Mouse (Mus musculus) skeletal muscle tissue, postnatal 0 days (tissue): ENCODE measurements around the gene Rps4x. TPM values are rescaled to one million over a fixed set of nuclear protein-coding genes. Genes with fewer than 3 reads are reported as not detected.

Source experiments
- polyA plus RNA-seq: library from polyadenylated mRNA; unstranded; fragments of >200 nt; fragmentation: Nextera tagmentation; extraction: Ambion mirVana; gene quantifications from 2 replicates; pipeline ENCODE4 v1.2.1, GENCODE M21; 2015

Gene Rps4x
- 433 and 505 TPM in 2 replicates for polyA plus RNA-seq

DNA sequence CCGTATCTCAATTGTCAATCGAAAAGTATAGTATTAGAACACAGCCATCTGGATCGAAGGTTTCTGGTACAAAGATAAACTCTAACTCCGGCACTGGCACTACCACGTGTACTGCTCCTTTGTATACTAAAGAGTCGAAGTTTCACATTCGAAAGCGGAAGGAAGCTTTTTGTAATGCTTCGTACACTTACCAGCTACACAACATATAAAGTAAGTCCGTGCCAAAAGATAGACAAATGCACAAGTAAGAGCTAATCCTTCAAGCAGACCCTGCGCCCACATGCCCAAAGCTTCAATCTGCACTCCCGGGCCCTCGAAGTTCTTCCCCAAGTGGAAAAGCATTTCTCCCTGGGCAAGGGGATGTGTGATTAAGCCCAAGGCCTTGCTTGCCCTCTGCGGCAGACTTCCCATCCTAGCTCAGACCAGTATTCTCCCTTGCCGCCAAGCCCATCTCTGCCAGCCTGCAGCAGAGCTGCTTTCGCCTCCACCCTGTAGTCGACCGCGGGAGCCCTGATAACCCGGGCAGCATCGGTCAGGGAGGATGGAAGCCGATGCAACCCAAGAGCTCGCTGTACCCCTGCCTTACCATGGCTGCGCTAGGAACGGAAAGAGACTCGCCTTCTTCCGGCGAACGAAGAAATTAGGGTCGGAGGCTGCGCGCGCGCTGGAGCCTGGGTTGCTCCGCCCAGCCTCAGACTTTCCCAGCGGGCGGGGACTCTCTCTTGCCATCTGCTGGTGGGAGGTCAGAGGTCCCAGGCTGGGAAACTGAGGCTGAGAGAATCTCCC is at the start of gene Rps4x:
Gene Rps4x, minus strand, starts transcription at position 683 of the 786 bp plus-strand sequence.

DNA sequence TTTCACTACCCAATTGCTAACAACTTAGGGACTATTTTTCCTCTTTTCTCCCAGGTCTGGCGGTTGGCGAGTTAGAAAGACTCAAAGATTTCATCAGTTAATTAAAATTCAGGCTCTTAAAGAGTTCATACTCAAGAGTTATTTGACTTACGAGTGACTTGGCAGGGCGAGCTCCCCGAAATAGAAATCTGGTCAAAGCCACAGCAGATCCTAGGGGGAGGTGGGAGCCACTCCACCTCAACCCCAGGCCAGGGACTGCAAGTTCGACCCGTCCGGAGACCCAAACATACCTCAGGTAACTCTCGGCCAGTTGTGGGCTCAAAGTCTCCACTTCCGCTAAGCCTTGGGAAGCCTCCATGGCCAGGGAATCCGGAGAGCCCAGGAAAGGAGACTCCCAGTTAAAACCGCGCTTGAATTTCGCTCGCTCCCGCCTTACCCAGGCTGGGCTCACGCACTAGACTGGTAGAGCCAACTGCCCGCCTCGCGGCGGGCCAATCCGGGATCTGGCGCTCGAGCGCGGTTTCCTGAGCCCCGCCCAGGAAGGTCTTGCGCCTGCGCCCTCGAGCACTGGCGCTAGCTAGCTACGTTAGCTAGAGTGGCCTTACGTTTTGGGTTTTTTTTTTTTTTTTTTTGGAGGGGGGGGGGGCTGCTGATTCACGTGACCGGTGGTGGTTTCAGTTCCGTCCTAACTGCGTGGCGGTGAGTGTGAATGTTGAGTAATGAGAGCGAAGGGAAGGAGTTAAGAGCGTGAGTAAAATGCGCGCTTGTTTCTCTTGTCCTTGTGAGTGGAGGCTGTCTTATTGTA is 32.4 kb downstream of the Rps4x start, which contains the start of gene Ercc6l:
Gene Ercc6l, minus strand, starts transcription at position 474 of the 805 bp plus-strand sequence.

Other genes starting within 250 kb of the Rps4x start
- 0.32 and 0.67 TPM in 2 replicates for gene Rtl5, start 118.1 kb downstream of the Rps4x start, polyA plus RNA-seq
- gene Pin4, start 69.9 kb downstream of the Rps4x start, polyA plus RNA-seq, result 39.5 and 40.7 TPM in 2 replicates
- 1.4 and 1.5 TPM in 2 replicates for gene Ercc6l, start 32.3 kb downstream of the Rps4x start, polyA plus RNA-seq
- gene Cited1, start 62.8 kb upstream of the Rps4x start, polyA plus RNA-seq, result 58.4 and 67.7 TPM in 2 replicates